Mouse (Mus musculus) embryonic facial prominence, embryonic 14.5 days (tissue): ENCODE data around the gene Cdrt4. TPM values are rescaled to one million over a fixed set of nuclear protein-coding genes. Genes with fewer than 3 reads are reported as not detected.

Source experiments
- ATAC-seq: fragments of 200-750 bp; cut with Nextera tagmentation; 2 replicates; pipeline ENCODE4 v1.8.0; 2017; ENCODE audit warnings: low read depth, moderate number of reproducible peaks, moderate TSS enrichment
- DNase-seq: peaks from one replicate; pipeline ENCODE4 v3.0.0-alpha.2; 2015; ENCODE audit warnings: low spot score
- H3K27ac ChIP-seq: fragments of 300-500 bp; sonication (generic); replicated peaks from 2 replicates; pipeline ENCODE4 v1.5.1; 2014; ENCODE audit warnings: low read depth, mild to moderate bottlenecking, low read length, moderate library complexity
- H3K27me3 ChIP-seq: fragments of 300-500 bp; sonication (generic); replicated peaks from 2 replicates; pipeline ENCODE4 v1.6.1; 2014; ENCODE audit warnings: low read length; ENCODE audit not compliant: control insufficient read depth, insufficient read depth
- H3K36me3 ChIP-seq: fragments of 300-500 bp; sonication (generic); 2 replicates; pipeline ENCODE4 v1.6.1; 2014; ENCODE audit warnings: low read length, mixed read lengths; ENCODE audit not compliant: control insufficient read depth, insufficient read depth
- H3K4me1 ChIP-seq: fragments of 300-500 bp; sonication (generic); 2 replicates; pipeline ENCODE4 v1.6.1; 2014; ENCODE audit warnings: antibody characterized with exemption, low read length; ENCODE audit not compliant: control insufficient read depth, insufficient read depth
- H3K4me2 ChIP-seq: fragments of 300-500 bp; sonication (generic); 2 replicates; pipeline ENCODE4 v1.6.1; 2014; ENCODE audit warnings: low read depth, mild to moderate bottlenecking, low read length, moderate library complexity, mixed read lengths
- H3K4me3 ChIP-seq: fragments of 300-500 bp; sonication (generic); 2 replicates; pipeline ENCODE4 v1.5.1; 2014; ENCODE audit warnings: low read depth, mild to moderate bottlenecking, low read length
- H3K9ac ChIP-seq: fragments of 300-500 bp; sonication (generic); 2 replicates; pipeline ENCODE4 v1.6.1; 2014; ENCODE audit warnings: low read depth, mild to moderate bottlenecking, low read length, moderate library complexity, mixed read lengths
- H3K9me3 ChIP-seq: fragments of 300-500 bp; sonication (generic); 2 replicates; pipeline ENCODE4 v1.6.1; 2016; ENCODE audit warnings: low read length; ENCODE audit not compliant: control insufficient read depth
- WGBS: fragments of 180-500 bp; shearing (Covaris S2); extraction: QIAGEN DNeasy Blood & Tissue Kit; methylation state at CpG from one replicate; pipeline ENCODE4 v1.1.7; 2014; 5-methylcytosine and 5-hydroxymethylcytosine counted together
- polyA plus RNA-seq: library from polyadenylated mRNA; unstranded; fragments of >200 nt; fragmentation: Nextera tagmentation; extraction: Ambion mirVana; gene quantifications from 2 replicates; pipeline ENCODE4 v1.2.1, GENCODE M21; 2014

The Cdrt4 gene
- polyA plus RNA-seq, 1 experiment from 2014 or later = 0.58 TPM

DNA sequence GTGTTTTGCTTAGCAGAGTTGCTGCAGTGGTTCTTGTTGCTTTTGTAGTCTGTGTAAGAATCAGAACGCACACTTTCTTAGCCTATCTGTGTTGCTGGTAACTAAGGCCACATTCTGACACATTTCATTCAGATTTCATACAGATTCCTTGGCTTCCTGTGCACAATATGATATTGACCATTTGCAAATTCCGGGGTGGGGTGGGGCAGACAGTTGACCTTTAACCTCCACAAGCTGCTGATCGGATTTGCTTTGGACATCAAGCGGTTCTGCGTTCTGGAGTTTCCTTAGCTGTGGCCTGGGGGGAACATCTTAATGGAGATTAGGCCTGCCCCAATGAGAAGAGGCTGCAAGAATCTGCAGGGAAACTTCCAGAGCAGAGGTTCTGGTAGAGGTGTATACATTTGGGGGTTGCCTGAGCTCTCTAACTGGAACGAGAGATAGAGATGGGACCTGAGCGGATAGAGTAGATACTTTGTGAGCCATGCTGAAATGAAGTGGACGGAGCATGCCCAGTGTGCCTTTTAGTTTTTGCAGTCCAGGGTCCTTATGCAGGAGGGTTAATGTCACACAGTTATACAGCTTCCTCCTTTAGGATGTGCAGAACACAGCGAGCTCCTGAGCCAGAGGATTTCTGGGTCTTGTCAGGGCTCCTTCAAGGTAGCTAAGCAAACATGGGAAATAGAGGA, 44.2 kb downstream of the Cdrt4 start:
- ATAC-seq = no peak

DNA sequence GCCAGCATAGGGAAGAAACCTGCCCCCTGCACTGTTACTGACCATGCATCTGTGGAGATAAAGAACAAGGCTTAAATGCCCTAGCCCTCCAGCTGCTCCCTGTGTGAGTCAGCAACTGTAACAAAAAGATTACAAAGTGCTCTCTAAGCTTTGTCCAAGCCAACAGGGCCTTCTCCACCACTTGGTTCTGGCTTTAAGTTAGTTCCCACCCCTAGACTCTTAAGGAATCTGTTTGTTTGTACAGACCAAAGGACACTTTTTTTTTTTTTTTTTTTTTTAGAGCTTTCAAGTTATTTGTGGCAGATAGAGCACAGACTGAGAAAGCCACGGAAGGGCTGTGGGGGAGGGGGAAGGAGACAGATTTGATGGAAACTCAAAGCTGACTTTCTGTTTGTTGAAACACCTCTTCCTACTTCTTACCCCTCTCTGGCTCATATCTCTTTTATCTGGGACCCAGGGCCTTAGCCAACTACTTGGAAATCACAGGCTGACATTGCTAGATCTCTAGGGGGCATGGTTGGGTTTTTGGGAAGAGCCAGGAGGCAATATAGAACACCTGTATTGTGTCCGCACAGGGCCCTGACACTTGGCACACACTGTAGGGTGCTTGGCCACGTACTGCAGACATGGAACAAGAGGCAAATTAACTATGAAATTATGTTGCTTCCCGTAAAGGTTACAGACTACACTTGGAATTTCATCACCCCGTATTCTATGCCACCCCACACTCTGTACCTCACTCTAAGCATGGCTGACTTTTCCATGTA, 44.9 kb downstream of the Cdrt4 start:
- Histone ChIP-seq H3K4me2 (no peak overlapping the region), H3K27me3 (no peaks in the 10 kb centered on the region), H3K9me3 (no peaks in the 10 kb centered on the region), H3K4me1 (peaks cover 15% of the 10 kb centered on the region), H3K9ac (no peak overlapping the region), H3K36me3 (no peaks in the 10 kb centered on the region), H3K27ac (peak overlapping the region; percentile 81; the same call in 1 of the 2 replicates), H3K4me3 (no peak overlapping the region)
- 70% methylated on average over 5 of the region's 5 CpGs for WGBS
- no peak for DNase-seq
- ATAC-seq = no peak

More for the DNA sequence above, 44.2 kb downstream of the Cdrt4 start:
- DNase-seq = no peak
- no peaks in the 10 kb centered on the region for H3K36me3 ChIP-seq
- H3K4me3 ChIP-seq = no peak overlapping the region
- no peaks in the 10 kb centered on the region for H3K27me3 ChIP-seq
- no peaks in the 10 kb centered on the region for H3K9me3 ChIP-seq
- H3K4me2 ChIP-seq = no peak overlapping the region
- peaks cover 15% of the 10 kb centered on the region for H3K4me1 ChIP-seq
- 76% methylated on average over 9 of the region's 9 CpGs for WGBS
- H3K27ac ChIP-seq = no peak overlapping the region
- H3K9ac ChIP-seq = no peak overlapping the region

DNA sequence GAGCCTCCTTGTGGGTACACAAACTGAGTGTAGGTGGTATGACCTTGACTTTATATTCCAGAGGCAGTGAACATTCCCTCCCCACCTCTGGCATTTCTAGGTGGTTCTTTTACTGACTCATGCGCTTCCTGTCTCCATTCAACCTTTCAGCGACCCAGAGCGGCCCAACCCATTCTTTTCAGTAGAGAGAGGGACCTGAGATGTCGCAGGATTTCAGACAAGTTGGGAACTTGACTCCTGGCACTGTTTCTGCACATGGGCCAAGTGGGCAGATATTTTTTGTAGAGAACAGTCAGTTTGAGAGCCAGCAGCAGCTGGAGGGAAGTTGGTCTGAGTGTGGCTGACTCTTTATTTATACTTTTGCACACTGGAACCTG, 45.5 kb downstream of the Cdrt4 start:
- WGBS = 76% methylated on average over 4 of the region's 4 CpGs
- Histone ChIP-seq H3K27ac (peak overlapping the region; percentile 81; the same call in 1 of the 2 replicates), H3K36me3 (no peaks in the 10 kb centered on the region), H3K9me3 (no peaks in the 10 kb centered on the region), H3K27me3 (no peaks in the 10 kb centered on the region), H3K4me2 (no peak overlapping the region), H3K4me3 (no peak overlapping the region), H3K4me1 (peaks cover 15% of the 10 kb centered on the region), H3K9ac (no peak overlapping the region)
- peak; percentile 30 for DNase-seq
- no peak for ATAC-seq

DNA sequence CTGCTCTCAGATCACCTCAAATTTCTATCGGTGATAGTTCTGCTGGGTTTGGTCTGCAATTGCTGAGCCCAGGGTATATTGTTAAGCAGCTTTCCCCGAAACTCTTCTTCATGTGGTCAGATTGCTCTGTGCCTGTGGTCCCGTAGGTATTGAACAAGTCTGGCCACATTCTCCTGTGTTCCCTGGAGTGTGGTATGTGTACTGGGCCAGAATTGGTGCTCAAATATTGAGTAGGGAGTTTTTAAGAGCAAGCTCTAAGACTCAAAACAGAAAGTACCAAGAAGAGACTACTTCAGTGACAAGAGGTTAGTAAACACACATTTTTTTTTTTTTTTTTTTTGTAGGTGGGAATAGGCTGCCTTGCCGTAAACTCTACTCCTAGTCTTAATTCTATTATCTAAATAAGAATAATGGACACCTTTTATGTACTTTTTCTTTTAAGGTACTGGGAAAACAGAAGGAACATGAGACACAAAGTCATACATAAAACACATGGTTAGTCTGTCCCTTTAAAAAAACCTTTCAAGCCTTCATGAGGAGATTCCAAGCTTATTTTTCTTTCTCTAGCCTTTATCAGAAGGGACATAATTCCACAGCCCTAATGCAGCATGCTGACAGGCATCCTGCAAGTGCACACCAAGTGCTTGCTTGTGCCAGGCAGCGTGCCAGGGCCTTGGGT, 46.2 kb downstream of the Cdrt4 start:
- Histone ChIP-seq H3K4me3 (no peak overlapping the region), H3K27ac (peak overlapping the region; percentile 81; the same call in 1 of the 2 replicates), H3K4me1 (peaks cover 15% of the 10 kb centered on the region), H3K36me3 (no peaks in the 10 kb centered on the region), H3K9me3 (no peaks in the 10 kb centered on the region), H3K4me2 (no peak overlapping the region), H3K9ac (no peak overlapping the region), H3K27me3 (no peaks in the 10 kb centered on the region)
- ATAC-seq = peak; percentile 3; the same call in 1 of the 2 replicates
- WGBS = 78% methylated on average over 5 of the region's 5 CpGs
- DNase-seq = no peak

DNA sequence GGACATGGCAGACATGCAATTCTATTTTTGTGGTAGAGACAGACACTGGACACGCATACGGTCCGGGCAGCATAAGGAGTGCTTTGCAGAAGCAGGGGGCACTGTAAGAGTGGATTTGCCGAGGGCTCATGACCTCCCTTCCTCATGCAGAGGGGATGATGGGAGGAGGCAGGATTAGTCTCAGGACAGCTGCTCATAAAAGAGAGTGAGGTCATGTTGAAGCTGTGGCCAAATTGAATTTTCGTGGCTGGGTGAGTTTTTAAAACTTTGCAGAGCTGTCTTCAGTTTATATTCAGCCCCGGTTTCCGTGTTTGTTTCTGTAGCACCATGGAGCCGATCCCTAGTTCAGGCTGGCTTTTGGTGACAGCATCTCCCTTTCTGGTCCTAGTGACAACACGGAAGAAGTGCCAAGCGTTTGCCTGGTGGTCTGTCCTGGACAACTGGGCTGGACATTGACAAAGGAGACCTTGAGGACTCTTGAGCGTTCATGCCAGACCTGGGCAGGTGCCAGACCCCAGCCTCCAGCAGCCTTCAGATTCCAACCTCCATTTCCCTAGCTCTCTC, 46.8 kb downstream of the Cdrt4 start:
- Histone ChIP-seq H3K9me3 (no peaks in the 10 kb centered on the region), H3K4me2 (no peak overlapping the region; the same call in 1 of the 2 replicates), H3K36me3 (no peaks in the 10 kb centered on the region), H3K27ac (peak overlapping the region; percentile 81), H3K4me1 (peaks cover 15% of the 10 kb centered on the region), H3K27me3 (no peaks in the 10 kb centered on the region), H3K4me3 (no peak overlapping the region), H3K9ac (no peak overlapping the region)
- peak; percentile 88 for ATAC-seq
- peak; percentile 84 for DNase-seq
- WGBS = 43% methylated on average over 11 of the region's 11 CpGs

DNA sequence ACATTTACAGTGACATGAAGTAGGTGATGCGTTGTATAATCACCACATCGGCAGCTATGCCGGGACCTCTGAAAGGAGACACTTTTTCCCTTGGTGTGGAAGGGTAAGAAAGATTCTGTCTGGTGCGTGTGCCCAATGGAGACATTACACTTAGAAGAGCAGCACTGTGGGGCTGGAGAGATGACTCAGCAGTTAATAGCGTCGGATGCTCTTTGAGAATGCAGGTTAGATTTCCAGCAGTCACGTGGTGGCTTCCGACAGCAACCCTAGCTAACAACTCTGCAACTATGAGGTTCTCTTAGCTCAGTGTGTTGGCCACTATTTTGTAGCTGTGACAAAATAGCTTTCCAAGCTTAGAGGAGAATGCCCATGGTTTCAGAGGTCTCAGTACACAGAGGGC, 49.1 kb downstream of the Cdrt4 start:
- WGBS = 92% methylated on average over 8 of the region's 8 CpGs
- Histone ChIP-seq H3K4me2 (no peak overlapping the region), H3K9me3 (no peaks in the 10 kb centered on the region), H3K4me1 (peaks cover 18% of the 10 kb centered on the region), H3K27ac (no peak overlapping the region), H3K27me3 (no peaks in the 10 kb centered on the region), H3K9ac (no peak overlapping the region), H3K4me3 (no peak overlapping the region), H3K36me3 (no peaks in the 10 kb centered on the region)
- ATAC-seq = no peak
- DNase-seq = no peak

DNA sequence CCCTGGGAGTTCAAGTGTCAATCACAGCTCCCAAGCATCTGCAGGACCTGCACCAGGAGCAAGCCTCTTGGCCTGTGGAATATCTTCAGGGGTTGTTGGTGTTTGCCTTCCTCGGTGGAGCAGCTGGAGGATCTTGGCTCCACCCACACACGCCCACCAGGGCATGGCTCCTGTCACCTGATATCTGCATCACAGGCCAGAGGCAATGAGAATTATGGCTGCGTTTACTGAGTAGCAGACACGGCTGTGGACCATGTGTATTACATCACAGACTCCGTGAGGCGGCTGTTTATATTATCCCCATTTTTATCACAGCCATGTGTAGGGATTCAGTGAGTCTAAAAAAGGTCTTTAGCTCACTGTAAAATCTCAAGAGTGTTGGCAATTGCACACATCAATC, 53.6 kb downstream of the Cdrt4 start:
- peak; percentile 73 for DNase-seq

DNA sequence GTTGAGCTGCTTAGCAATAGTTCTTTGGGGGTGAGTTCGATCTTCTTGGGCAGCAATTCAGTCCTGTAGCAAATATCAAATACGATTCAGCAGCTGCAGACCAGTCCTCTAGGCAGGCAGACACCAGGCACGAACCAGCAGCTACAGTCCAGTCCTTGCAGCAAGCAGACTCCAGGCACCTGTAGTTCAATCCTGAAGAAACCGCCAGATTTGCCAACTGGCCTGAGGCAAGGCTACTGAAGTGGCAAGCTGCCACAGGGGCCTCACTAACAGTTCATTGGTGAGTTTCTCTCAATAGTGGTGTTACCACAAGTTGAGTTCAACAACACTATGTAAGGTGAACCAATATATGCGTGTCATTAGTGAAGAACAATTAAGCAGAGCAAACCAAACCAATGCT, 56.4 kb downstream of the Cdrt4 start:
- Histone ChIP-seq H3K36me3 (no peaks in the 10 kb centered on the region), H3K4me1 (peaks cover 7% of the 10 kb centered on the region; the same call in 1 of the 2 replicates)
- WGBS = 81% methylated on average over 5 of the region's 5 CpGs

More for the DNA sequence above, 53.6 kb downstream of the Cdrt4 start:
- H3K27ac ChIP-seq = no peak overlapping the region
- H3K36me3 ChIP-seq = no peaks in the 10 kb centered on the region
- WGBS = 20% methylated on average over 6 of the region's 6 CpGs
- peaks cover 4% of the 10 kb centered on the region; the same call in 1 of the 2 replicates for H3K4me1 ChIP-seq
- no peak overlapping the region for H3K4me2 ChIP-seq
- peak; percentile 79; the same call in 1 of the 2 replicates for ATAC-seq
- no peaks in the 10 kb centered on the region for H3K27me3 ChIP-seq
- no peak overlapping the region for H3K9ac ChIP-seq
- no peaks in the 10 kb centered on the region for H3K9me3 ChIP-seq
- no peak overlapping the region for H3K4me3 ChIP-seq

More for the DNA sequence above, 56.4 kb downstream of the Cdrt4 start:
- DNase-seq = no peak
- Histone ChIP-seq H3K9ac (no peak overlapping the region), H3K27ac (no peak overlapping the region), H3K4me3 (no peak overlapping the region), H3K4me2 (no peak overlapping the region), H3K27me3 (no peaks in the 10 kb centered on the region), H3K9me3 (no peaks in the 10 kb centered on the region)
- ATAC-seq = no peak
